Mouse (Mus musculus) megakaryocyte, embryonic 14.5 days (primary cell): Measurements from ENCODE around the gene Dlg1. TPM values are rescaled to one million over a fixed set of nuclear protein-coding genes. Genes with fewer than 3 reads are reported as not detected.
"Not testable (repeated sequence)": the region's sequence is repeated elsewhere in the genome, so short reads cannot be mapped to it uniquely, and the experiment has no call there.

ENCODE experiments used
- H3K27me3 ChIP-seq: replicated peaks from 2 replicates; pipeline ENCODE3; 2012; ENCODE audit warnings: inconsistent platforms
- H3K36me3 ChIP-seq: replicated peaks from 2 replicates; pipeline ENCODE3; 2012; ENCODE audit warnings: low read length, inconsistent platforms, mixed read lengths
- H3K4me1 ChIP-seq: 2 replicates; pipeline ENCODE4 v1.6.1; 2012; ENCODE audit warnings: inconsistent platforms
- H3K4me3 ChIP-seq: replicated peaks from 2 replicates; pipeline ENCODE3; 2012; ENCODE audit warnings: moderate library complexity, mild to moderate bottlenecking, inconsistent platforms
- H3K9me3 ChIP-seq: 2 replicates; pipeline ENCODE4 v1.6.1; 2012; ENCODE audit warnings: inconsistent platforms
- FLI1 ChIP-seq: IDR thresholded peaks from 2 replicates; pipeline ENCODE4 v1.6.1; 2012; ENCODE audit warnings: low read length, inconsistent platforms, mixed read lengths
- GATA1 ChIP-seq: IDR thresholded peaks from 3 replicates; pipeline ENCODE4 v1.6.1; 2012; ENCODE audit warnings: mixed read lengths, low read length, inconsistent platforms, borderline replicate concordance
- polyA plus RNA-seq: library from polyadenylated mRNA; stranded (reverse); fragments of >175 nt; gene quantifications from 2 replicates; pipeline ENCODE4 v1.2.3, GENCODE M21; 2012; ENCODE audit warnings: low replicate concordance; ENCODE audit not compliant: insufficient read depth

Dlg1 gene
- polyA plus RNA-seq, 1 experiment: 2.1 TPM

DNA sequence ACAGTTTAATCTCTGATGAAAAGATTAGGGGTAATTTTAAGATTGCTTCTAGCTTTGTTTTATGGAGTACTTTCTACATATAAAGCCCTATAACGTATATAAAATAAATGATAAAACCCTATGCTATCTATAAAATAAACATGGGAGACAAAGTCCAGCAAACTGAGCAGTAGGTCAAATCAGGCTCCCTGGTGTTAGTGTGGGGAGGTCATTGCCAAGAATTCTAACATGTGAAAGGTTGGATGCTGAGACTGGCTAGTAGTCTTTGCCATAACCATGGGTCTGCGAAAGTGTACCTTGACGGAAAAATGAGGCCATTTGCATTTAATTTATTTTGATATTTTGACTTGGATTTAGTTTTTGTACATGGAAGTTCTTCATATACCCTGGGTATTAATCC, 42.7 kb downstream of the Dlg1 start:
- Histone ChIP-seq H3K4me1 (peaks cover 17% of the 10 kb centered on the region), H3K9me3 (no peaks in the 10 kb centered on the region), H3K27me3 (no peaks in the 10 kb centered on the region), H3K4me3 (no peak overlapping the region), H3K36me3 (no peaks in the 10 kb centered on the region)
- TF ChIP-seq GATA1 (no peak), FLI1 (no peak)

GRCm38 (mm10) chr16:31707326-31707725, 44.1 kb downstream of the Dlg1 start:
- no peaks in the 10 kb centered on the region for H3K9me3 ChIP-seq
- TF ChIP-seq GATA1: no peak
- no peak overlapping the region for H3K4me3 ChIP-seq
- no peaks in the 10 kb centered on the region for H3K36me3 ChIP-seq
- H3K27me3 ChIP-seq: no peaks in the 10 kb centered on the region
- peaks cover 20% of the 10 kb centered on the region for H3K4me1 ChIP-seq

DNA sequence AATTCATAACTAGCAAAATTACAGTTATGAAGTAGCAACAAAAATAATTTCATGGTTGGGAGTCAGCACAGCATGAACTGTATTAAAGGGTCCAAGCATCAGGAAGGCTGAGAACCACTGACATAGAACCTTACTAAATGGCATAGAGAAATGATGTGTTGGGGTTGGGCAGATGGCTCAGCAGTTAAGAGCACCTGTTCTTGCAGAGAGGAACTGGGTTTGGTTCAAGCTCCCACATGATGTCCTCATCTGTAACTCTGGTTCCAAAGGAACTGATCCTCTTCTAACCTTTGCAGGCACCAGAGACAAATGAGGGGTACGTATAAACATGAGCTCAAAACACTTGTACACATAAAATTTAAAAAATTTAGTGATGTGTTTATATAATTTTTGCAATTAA, 59.7 kb downstream of the Dlg1 start:
- Histone ChIP-seq H3K9me3 (no peaks in the 10 kb centered on the region), H3K36me3 (no peaks in the 10 kb centered on the region), H3K27me3 (no peaks in the 10 kb centered on the region), H3K4me3 (no peak overlapping the region), H3K4me1 (peaks cover 22% of the 10 kb centered on the region)
- TF ChIP-seq FLI1 (no peak), GATA1 (no peak)

DNA sequence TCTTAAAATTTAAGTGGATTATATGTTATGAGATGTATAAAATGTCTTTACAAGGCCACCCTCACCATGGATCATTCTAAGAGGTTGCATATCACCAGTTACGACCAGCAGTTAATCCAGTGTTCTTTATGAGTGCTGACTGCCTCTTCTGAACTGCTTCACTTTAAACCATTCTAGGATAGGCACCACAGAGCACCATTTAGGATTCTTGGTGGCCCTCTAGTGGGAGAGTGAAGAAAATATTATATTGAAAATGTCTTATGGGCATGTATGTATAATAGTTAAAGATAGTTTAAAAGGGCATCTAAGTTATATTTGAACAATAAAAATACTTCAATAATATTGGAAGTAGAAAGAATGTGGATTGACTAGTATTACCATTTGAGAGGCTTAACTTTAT, 60.9 kb downstream of the Dlg1 start:
- H3K27me3 ChIP-seq: no peaks in the 10 kb centered on the region
- no peak overlapping the region for H3K4me3 ChIP-seq
- TF ChIP-seq FLI1: no peak
- no peak for TF ChIP-seq GATA1
- no peaks in the 10 kb centered on the region for H3K36me3 ChIP-seq
- no peaks in the 10 kb centered on the region for H3K9me3 ChIP-seq
- peaks cover 27% of the 10 kb centered on the region for H3K4me1 ChIP-seq

GRCm38 (mm10) chr16:31724818-31725217, 61.6 kb downstream of the Dlg1 start:
- Histone ChIP-seq H3K27me3 (no peaks in the 10 kb centered on the region), H3K4me1 (peaks cover 21% of the 10 kb centered on the region), H3K9me3 (no peaks in the 10 kb centered on the region), H3K36me3 (no peaks in the 10 kb centered on the region), H3K4me3 (no peak overlapping the region)
- no peak for TF ChIP-seq FLI1
- TF ChIP-seq GATA1: no peak

DNA sequence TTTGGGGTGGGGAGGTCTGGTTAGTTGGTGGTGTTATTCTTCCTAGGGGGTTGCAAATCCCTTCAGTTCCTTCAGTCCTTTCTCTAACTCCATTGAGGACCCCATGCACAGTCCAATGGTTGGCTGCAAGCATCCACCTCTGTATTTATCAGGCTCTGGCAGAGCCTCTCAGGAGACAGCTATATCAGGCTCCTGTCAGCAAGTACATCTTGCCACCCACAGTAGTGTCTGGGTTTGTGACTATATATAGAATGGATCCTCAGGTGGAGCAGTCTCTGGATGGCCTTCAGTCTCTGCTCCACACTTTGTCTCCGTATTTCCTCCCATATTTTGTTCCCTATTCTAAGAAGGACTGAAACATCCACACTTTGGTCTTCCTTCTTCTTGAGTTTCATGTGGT, 67.7 kb downstream of the Dlg1 start:
- H3K4me3 ChIP-seq, H3K9me3 ChIP-seq, H3K36me3 ChIP-seq, H3K27me3 ChIP-seq: not testable (repeated sequence)
- H3K4me1 ChIP-seq: peaks cover 11% of the 10 kb centered on the region

DNA sequence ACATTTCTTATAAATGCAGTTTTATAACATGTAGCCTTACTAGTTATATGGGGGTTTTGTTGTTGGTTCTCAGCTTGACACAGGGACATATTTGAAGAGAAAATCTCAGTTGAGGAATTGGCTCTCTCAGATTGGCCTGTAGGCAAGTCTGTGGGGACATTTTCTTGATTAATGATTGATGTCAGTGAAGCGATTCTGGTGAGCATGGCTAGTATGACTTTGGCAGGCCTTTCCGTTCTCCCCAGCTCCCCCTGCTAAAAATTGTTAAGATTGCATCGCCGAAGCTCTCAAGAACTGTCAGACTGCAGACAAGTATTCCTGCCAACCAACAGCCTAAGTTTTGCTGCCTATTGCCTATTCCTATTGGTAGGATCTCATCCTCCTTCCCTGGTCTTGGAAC, 73.8 kb downstream of the Dlg1 start:
- TF ChIP-seq GATA1 (no peak), FLI1 (no peak)
- H3K4me3 ChIP-seq: no peak overlapping the region
- H3K27me3 ChIP-seq: no peaks in the 10 kb centered on the region
- H3K36me3 ChIP-seq: peaks cover 12% of the 10 kb centered on the region
- H3K4me1 ChIP-seq: no peaks in the 10 kb centered on the region
- H3K9me3 ChIP-seq: no peaks in the 10 kb centered on the region

GRCm38 (mm10) chr16:31737761-31738160, 74.5 kb downstream of the Dlg1 start:
- no peak for TF ChIP-seq GATA1
- TF ChIP-seq FLI1: no peak
- no peaks in the 10 kb centered on the region for H3K27me3 ChIP-seq
- peaks cover 12% of the 10 kb centered on the region for H3K36me3 ChIP-seq
- H3K9me3 ChIP-seq: no peaks in the 10 kb centered on the region
- no peak overlapping the region for H3K4me3 ChIP-seq
- no peaks in the 10 kb centered on the region for H3K4me1 ChIP-seq

DNA sequence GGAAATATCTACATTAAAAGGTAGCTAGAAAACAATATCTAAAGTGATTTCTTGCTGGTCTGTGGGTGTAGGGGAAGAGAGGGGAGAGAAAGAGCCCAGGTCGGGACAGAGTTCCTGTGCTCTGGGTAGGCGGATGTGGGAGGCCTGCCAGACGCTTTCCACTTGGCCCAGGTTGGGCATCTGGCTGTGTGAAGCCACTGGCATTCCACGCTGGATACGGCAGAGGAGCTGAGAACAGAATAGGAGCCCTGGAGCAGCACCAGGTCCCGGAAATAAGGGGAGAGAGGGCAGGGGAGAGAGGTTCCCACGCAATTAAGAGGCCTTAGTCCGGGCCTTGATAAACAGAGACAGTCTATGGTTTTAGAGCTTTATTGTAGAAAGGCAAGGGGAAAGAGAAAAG, 77.0 kb downstream of the Dlg1 start:
- H3K4me1 ChIP-seq: no peaks in the 10 kb centered on the region
- no peak for TF ChIP-seq GATA1
- peaks cover 6% of the 10 kb centered on the region; the same call in 1 of the 2 replicates for H3K9me3 ChIP-seq
- H3K27me3 ChIP-seq: no peaks in the 10 kb centered on the region
- H3K36me3 ChIP-seq: peaks cover 24% of the 10 kb centered on the region
- H3K4me3 ChIP-seq: no peak overlapping the region

DNA sequence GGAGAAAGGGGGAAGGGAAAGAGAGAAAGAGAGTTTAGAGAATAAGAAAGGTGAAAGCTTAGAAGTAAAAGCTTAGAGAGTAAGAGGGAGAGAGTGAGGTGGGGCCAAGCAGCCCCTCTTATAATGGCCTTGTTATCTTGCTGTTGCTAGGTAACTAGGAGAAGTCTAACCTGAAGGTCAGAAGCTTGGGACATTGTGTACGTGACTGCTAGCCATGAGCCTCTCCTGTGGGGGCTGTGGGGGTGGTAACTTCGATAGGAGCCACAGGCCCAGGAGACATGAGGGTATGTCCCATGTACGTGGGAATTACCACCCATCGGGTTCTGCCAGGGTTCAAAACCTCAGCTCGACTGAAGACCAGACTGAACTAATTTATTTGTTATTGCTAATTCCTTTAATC, 77.5 kb downstream of the Dlg1 start:
- Histone ChIP-seq H3K36me3 (peaks cover 25% of the 10 kb centered on the region), H3K4me1 (peaks cover 2% of the 10 kb centered on the region), H3K4me3 (no peak overlapping the region), H3K27me3 (no peaks in the 10 kb centered on the region), H3K9me3 (peaks cover 6% of the 10 kb centered on the region; the same call in 1 of the 2 replicates)
- TF ChIP-seq GATA1 (no peak), FLI1 (no peak)

DNA sequence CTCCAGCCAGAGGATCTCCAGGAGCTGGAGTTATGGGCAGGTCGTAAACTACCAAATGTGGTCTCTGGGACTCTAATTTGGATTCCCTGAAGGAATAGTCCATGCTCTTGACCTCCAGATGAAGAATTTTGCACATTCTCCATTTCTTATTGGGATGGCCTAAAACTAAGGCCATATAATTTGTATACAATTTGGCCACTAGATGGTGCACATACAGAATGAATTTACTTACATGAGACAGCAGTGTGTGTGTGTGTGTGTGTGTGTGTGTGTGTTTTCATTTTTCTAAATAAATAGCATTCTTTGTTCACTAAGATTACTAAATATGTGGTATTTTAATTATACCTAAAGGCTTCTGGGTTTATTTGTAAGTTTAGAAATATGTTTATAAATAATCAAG, 87.3 kb downstream of the Dlg1 start:
- TF ChIP-seq FLI1 (no peak), GATA1 (no peak)

More for the DNA sequence above, 87.3 kb downstream of the Dlg1 start:
- H3K4me3 ChIP-seq: no peak overlapping the region
- H3K9me3 ChIP-seq: no peaks in the 10 kb centered on the region
- H3K36me3 ChIP-seq: peaks cover 25% of the 10 kb centered on the region
- no peaks in the 10 kb centered on the region for H3K27me3 ChIP-seq
- peaks cover 28% of the 10 kb centered on the region for H3K4me1 ChIP-seq
